Mouse (Mus musculus) heart, adult 2 months (tissue): ENCODE results near the gene Tldc2.

Experiments
- CTCF ChIP-seq: fragments of 200-600 bp; IDR thresholded peaks from 2 replicates; pipeline ENCODE4 v1.8.1; 2022; ENCODE audit warnings: antibody characterized with exemption, mild to moderate bottlenecking, moderate library complexity
- EP300 ChIP-seq: fragments of 200-500 bp; IDR thresholded peaks from 2 replicates; pipeline ENCODE4 v1.6.1; 2011; ENCODE audit warnings: low read depth, low read length, control low read depth; ENCODE audit not compliant: insufficient read depth

GRCm38 (mm10) chr2:157108236-157108635 lies 21.4 kb downstream of the Tldc2 start:
- TF ChIP-seq EP300, result no peak
- TF ChIP-seq CTCF, result no peak
